Comparison of ENCODE assay signal across 8 mouse cellular contexts in genomic region chr8:109105693-109106092, GRCm38 (mm10).
DNase-seq lines count a peak whose midpoint lies in the region.
"Had no signal": no experiment of that assay in that cellular context is flagged by ENCODE, and none has a peak within 500 bp of the region (broad histone marks: within the 10 kb centered on the region; RNA-seq: fewer than 3 reads in every experiment).

No protein-coding gene starts in this region.

- DNase-seq in layer of hippocampus, adult 11-12 months (ENCODE audit: low spot score), result peak; percentile 15
- no peak for DNase-seq in layer of hippocampus, postnatal 36 days
- DNase-seq in 3T3-L1 (ENCODE audit: low read depth, low spot score), result peak; percentile 6
- peak; percentile 22 for DNase-seq in NIH3T3 (ENCODE audit: low read depth)
- DNase-seq in layer of hippocampus, adult 9-11 months, result peak; percentile 10
- DNase-seq in ovary, adult 18-20 months (ENCODE audit: low spot score), result no peak
- DNase-seq in cerebellum, adult 8-10 months, result no peak
- DNase-seq: adrenal gland, postnatal 36 days had no signal

Comparison
In these comparisons a context has a peak if more than half of its experiments do, and no peak if none do; other contexts are left out.
1. DNase-seq: peak in layer of hippocampus, adult 11-12 months (single experiment), 3T3-L1 (single experiment), NIH3T3 (single experiment) and layer of hippocampus, adult 9-11 months (single experiment); none in layer of hippocampus, postnatal 36 days (0 of 2), ovary, adult 18-20 months (single experiment) and cerebellum, adult 8-10 months (single experiment).